Mouse (Mus musculus): ENCODE measurements at regions not wholly inside any gene's neighbourhood (a gene's known extent, or its start where the extent isn't known, plus 50 kb on each side); places are given as distances from the start of the nearest gene placed in this dataset.
A peak's percentile ranks its signal among the peaks of the same experiment; 100 is the strongest.

DNA sequence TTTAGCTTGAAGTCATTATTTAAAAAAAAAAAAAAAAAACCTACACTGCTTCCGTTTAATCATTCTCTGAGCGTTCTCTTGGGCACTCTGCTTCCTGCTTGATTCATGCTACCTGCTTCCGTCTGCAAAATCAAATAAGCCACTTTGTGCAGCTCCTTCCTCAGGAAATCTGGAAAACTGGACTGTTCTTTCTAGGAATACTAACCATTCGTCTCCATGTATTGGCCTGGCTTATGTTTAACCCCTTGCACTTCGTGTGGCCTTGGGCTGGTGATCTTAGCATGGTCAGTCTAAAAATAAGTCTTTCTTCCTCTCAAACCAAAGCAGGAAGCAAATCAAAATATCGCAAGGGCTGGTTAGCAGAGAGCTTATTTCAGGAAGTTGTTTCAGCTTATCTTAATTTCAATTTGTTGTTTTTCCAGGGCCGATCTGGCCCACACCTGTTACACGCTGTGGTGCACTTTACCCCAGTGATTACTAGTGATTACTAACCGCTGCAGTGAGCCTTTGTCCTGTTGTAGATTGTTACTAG lies 68.5 kb upstream of the Lcorl start:
- peak; percentile 10 for DNase-seq (ENCODE audit: low spot score)

DNA sequence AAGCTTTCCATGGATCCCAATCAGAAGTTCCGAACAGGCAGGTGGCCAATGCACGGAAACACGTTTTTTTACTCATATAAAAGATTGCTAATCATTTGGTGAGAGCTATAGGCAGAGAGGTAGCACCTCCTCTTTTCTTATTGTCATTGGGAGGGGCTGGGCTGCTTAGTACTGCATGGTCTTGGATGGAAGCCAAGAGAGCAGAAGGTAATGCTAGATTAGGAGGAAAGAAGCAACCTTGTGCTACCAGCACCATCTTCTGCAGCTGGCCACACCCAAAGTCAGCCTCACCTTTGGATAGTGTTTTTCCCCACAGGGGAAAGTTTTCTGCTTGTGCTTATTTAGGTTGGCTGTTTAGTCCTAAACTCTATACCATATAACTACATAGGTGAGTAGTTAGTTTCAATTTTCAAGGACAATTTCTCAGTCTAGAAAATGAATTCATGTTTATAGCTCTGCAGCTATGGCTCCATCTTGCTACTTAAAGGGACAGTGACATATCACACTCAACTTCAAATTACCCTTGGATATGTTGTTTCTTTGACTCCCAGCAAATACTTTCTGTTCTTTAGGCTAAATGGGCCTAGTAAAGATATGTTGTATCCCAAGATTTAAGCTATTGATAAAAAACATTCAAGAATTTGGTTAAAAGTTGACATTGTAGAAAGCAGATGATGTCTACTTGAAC lies 66.6 kb upstream of the Lcorl start:
- no peak for DNase-seq (ENCODE audit: low spot score)

All from yolk sac, embryonic 10.5 days (tissue).